Mouse (Mus musculus) cortical plate, adult 2 months (tissue): ENCODE measurements around the gene Arvcf.

Experiments used
- CTCF ChIP-seq: fragments of 200-500 bp; IDR thresholded peaks from 2 replicates; pipeline ENCODE4 v1.5.1; 2011; ENCODE audit warnings: mild to moderate bottlenecking, control low read depth, low read length; ENCODE audit not compliant: insufficient read depth; ENCODE audit errors: extremely low read depth
- POLR2A ChIP-seq: fragments of 200-500 bp; IDR thresholded peaks from 2 replicates; pipeline ENCODE4 v1.6.1; 2011; ENCODE audit warnings: mild to moderate bottlenecking, low read length, control low read depth; ENCODE audit not compliant: insufficient read depth; ENCODE audit errors: extremely low read depth

DNA sequence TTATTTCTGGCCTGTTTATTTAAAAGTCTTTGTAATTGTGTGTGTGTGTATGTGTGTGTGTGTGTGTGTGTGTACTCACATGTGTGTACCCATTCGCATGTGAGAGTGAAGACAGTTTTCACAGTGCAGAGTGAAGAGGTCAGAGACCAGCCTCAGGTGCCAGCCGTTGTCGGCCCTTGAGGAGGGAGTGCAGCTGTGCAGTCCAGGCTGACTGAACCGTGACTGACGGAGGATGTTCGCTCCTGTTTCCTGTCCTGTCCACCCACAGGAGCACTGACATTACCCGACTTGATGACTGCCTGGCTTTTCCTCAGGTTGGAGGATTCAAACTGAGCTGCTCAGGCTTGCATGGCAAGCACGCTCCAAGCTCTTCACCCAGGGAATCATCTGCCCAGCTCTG is 15.0 kb downstream of the Arvcf start:
- TF ChIP-seq CTCF (no peak), POLR2A (no peak)
